Mouse (Mus musculus): ENCODE results near the gene Abcb9. TPM values are rescaled to one million over a fixed set of nuclear protein-coding genes. Genes with fewer than 3 reads are reported as not detected.
"Not testable (repeated sequence)": the region's sequence is repeated elsewhere in the genome, so short reads cannot be mapped to it uniquely, and the experiment has no call there.

Abcb9 gene
- polyA plus RNA-seq, 1 experiment from 2014 or later = 3.7 TPM

DNA sequence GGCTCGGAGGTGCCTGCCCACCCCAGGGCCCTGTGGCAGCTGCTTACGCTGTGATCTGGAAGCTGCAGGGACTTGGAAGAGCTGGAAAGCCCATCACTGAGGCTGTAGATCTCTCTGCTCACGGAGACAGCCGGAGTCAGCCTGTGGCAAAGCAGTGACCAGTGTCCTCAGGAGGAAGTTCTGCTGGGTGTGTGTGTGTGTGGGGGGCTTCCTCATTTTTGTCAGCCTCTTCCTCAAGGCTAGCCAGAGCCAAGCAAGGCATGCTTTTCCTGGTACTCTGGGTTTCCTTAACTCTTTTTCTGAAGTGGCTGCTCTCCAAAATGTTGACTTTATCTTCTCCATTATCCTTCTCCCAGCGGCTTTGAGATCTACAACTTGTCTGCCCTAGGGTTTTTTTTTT, 35.9 kb downstream of the Abcb9 start:
- Histone ChIP-seq H3K9ac (replicated peaks) (peak overlapping the region; percentile 51), H3K27me3 (ENCODE audit: insufficient read depth, low read length) (no peaks in the 10 kb centered on the region), H3K4me2 (ENCODE audit: low read depth, low read length) (peak overlapping the region; percentile 52), H3K9me3 (ENCODE audit: low read length) (peaks cover 4% of the 10 kb centered on the region), H3K27ac (ENCODE audit: low read depth) (peak overlapping the region; percentile 75), H3K4me3 (ENCODE audit: low read depth, low read length) (no peak overlapping the region), H3K4me1 (ENCODE audit: insufficient read depth) (peaks cover 6% of the 10 kb centered on the region; the same call in 1 of the 2 replicates), H3K36me3 (replicated peaks; ENCODE audit: insufficient read depth, low read length) (no peaks in the 10 kb centered on the region)
- DNase-seq = peak; percentile 42
- 43% methylated on average over 5 of the region's 5 CpGs for WGBS (ENCODE audit: insufficient replicate concordance)
- TF ChIP-seq EP300 (IDR thresholded peaks at IDR 0.05; ENCODE audit: low read depth) (no peak), CTCF (IDR thresholded peaks at IDR 0.05; ENCODE audit: low read depth) (no peak)
- ATAC-seq = no peak

DNA sequence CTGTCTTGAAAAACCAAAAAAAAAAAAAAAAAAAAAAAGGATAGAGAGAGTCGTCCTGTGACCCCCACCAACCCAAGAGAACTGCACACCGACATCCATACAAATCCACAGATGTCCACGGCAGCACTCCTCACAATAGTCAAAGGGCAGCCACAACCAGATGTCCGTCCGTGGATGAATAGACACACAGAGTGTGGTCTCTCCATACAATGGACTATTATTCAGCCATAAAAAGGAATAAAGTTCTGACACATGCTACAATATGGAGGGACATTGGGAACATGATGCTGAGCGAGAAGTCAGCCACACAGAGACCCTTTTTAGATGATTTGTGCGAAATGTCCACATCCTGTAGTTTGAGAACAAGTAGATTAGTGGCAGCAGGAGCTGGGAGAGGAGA, 36.8 kb downstream of the Abcb9 start:
- peaks cover 4% of the 10 kb centered on the region for H3K9me3 ChIP-seq (ENCODE audit: low read length)
- H3K4me3 ChIP-seq (ENCODE audit: low read depth, low read length) = no peak overlapping the region
- no peak overlapping the region for H3K9ac ChIP-seq (replicated peaks)
- H3K36me3 ChIP-seq (replicated peaks; ENCODE audit: insufficient read depth, low read length) = no peaks in the 10 kb centered on the region
- TF ChIP-seq CTCF (IDR thresholded peaks at IDR 0.05; ENCODE audit: low read depth) = no peak
- TF ChIP-seq EP300 (IDR thresholded peaks at IDR 0.05; ENCODE audit: low read depth) = no peak
- DNase-seq (no peak), ATAC-seq (no peak)
- H3K4me1 ChIP-seq (ENCODE audit: insufficient read depth) = peaks cover 6% of the 10 kb centered on the region; the same call in 1 of the 2 replicates
- 84% methylated on average over 7 of the region's 7 CpGs for WGBS (ENCODE audit: insufficient replicate concordance)
- no peaks in the 10 kb centered on the region for H3K27me3 ChIP-seq (ENCODE audit: insufficient read depth, low read length)
- no peak overlapping the region for H3K4me2 ChIP-seq (ENCODE audit: low read depth, low read length)
- no peak overlapping the region for H3K27ac ChIP-seq (ENCODE audit: low read depth)

DNA sequence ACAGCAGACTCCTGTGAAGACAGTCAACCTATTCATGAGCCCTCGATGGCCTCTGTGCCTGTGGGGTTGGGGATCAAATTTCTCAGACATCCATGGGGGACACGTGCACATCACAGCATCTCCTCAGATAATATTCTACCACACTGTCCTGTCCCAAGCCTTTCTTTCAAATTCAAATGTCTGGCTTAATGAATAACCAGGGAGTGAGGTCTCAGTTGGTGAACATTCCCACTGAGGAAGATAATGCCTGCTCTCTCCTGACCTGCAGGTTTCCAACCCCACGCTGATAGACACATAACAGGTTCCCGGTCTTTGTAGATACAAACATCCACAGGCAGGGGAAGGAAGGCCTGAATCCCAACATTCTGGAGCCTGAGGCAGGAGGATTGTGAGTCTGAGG, 38.6 kb downstream of the Abcb9 start:
- H3K36me3 ChIP-seq (replicated peaks; ENCODE audit: insufficient read depth, low read length) = no peaks in the 10 kb centered on the region
- DNase-seq (no peak), ATAC-seq (no peak)
- TF ChIP-seq CTCF (IDR thresholded peaks at IDR 0.05; ENCODE audit: low read depth) = no peak
- TF ChIP-seq EP300 (IDR thresholded peaks at IDR 0.05; ENCODE audit: low read depth) = no peak
- H3K27ac ChIP-seq (ENCODE audit: low read depth) = no peak overlapping the region
- no peak overlapping the region for H3K4me3 ChIP-seq (ENCODE audit: low read depth, low read length)
- H3K4me2 ChIP-seq (ENCODE audit: low read depth, low read length) = no peak overlapping the region
- H3K9ac ChIP-seq (replicated peaks) = no peak overlapping the region
- WGBS (ENCODE audit: insufficient replicate concordance) = 53% methylated on average over 4 of the region's 4 CpGs
- no peaks in the 10 kb centered on the region for H3K27me3 ChIP-seq (ENCODE audit: insufficient read depth, low read length)
- peaks cover 15% of the 10 kb centered on the region for H3K4me1 ChIP-seq (ENCODE audit: insufficient read depth)
- peaks cover 4% of the 10 kb centered on the region for H3K9me3 ChIP-seq (ENCODE audit: low read length)

DNA sequence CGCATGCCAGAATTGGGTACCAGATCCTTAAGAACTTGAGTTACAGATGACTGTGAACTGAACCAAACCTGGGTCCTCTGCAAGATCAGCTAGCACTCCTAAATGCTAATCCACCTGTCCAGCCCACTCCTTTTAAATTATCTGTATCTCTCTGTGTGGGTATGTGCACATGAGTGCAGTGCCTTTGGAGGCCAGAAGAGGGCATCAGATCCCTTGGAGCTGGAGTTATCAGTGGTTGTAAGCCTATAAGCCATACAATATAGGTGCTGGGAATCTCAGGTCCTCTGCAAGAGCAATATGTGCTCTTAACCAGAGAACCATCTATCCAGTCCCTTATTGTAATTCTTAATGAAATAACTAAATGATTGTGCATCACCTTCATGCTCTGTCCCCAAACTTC, 39.4 kb downstream of the Abcb9 start:
- Histone ChIP-seq H3K27me3 (ENCODE audit: insufficient read depth, low read length) (no peaks in the 10 kb centered on the region), H3K4me1 (ENCODE audit: insufficient read depth) (peaks cover 22% of the 10 kb centered on the region), H3K4me2 (ENCODE audit: low read depth, low read length) (no peak overlapping the region), H3K9ac (replicated peaks) (no peak overlapping the region), H3K27ac (ENCODE audit: low read depth) (no peak overlapping the region), H3K4me3 (ENCODE audit: low read depth, low read length) (no peak overlapping the region), H3K9me3 (ENCODE audit: low read length) (peaks cover 4% of the 10 kb centered on the region), H3K36me3 (replicated peaks; ENCODE audit: insufficient read depth, low read length) (no peaks in the 10 kb centered on the region)
- ATAC-seq (no peak), DNase-seq (no peak)
- 97% methylated on average over 1 of the region's 1 CpGs for WGBS (ENCODE audit: insufficient replicate concordance)
- TF ChIP-seq EP300 (IDR thresholded peaks at IDR 0.05; ENCODE audit: low read depth) = no peak
- TF ChIP-seq CTCF (IDR thresholded peaks at IDR 0.05; ENCODE audit: low read depth) = peak; percentile 53

DNA sequence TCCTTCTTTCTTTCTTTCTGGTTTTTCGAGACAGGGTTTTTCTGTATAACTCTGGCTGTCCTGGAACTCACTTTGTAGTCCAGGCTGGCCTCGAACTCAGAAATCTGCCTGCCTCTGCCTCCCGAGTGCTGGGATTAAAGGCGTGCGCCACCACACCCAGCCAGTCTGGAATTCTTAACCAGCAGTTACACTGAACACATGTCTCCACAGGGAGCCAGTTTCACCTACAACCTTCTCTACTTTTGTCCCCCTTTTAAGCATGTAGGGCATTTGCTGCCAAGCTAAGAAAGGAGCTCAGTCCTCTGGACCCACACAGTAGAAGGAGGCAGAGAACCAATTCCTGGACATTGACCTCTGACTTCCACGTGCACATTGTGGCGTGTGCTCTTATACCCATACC, 43.0 kb downstream of the Abcb9 start:
- H3K27me3 ChIP-seq (ENCODE audit: insufficient read depth, low read length); ATAC-seq; H3K9me3 ChIP-seq (ENCODE audit: low read length); H3K4me3 ChIP-seq (ENCODE audit: low read depth, low read length); H3K9ac ChIP-seq (replicated peaks); H3K36me3 ChIP-seq (replicated peaks; ENCODE audit: insufficient read depth, low read length); DNase-seq: not testable (repeated sequence)
- Histone ChIP-seq H3K4me1 (ENCODE audit: insufficient read depth) (peaks cover 48% of the 10 kb centered on the region), H3K27ac (ENCODE audit: low read depth) (peak overlapping the region; percentile 91), H3K4me2 (ENCODE audit: low read depth, low read length) (peak overlapping the region; percentile 73; the same call in 1 of the 2 replicates)
- 80% methylated on average over 7 of the region's 7 CpGs for WGBS (ENCODE audit: insufficient replicate concordance)

DNA sequence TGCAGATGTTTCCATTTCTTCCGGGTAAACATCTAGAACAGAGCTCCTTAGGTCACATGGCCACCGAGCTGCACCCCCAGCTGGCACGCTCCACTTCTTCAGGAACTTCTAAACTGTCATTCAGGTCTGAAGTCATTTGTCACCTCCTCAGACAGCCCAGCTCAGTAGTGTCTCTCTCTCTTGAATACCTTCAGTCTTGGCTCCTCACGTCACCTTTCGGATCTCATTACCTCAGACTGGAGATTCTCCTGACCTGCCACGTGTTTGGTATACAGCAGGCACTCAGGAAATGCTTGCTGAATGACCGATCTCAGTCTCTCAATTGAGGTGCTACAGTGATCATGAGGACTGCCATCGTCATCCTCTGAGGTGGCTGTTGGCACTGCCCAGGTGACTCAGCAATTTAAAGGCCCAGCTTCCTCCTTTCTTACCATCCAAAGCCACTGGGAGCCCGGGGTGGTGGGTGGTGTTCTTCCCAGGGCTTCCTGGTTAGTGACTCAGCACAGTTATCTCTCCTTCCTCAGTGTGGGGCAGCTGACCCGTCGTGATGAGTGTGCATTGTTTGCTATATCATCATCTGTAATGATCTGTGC, 43.6 kb downstream of the Abcb9 start:
- H3K9ac ChIP-seq (replicated peaks) = peak overlapping the region; percentile 60
- WGBS (ENCODE audit: insufficient replicate concordance) = 28% methylated on average over 11 of the region's 11 CpGs

More for the DNA sequence above, 43.6 kb downstream of the Abcb9 start:
- Histone ChIP-seq H3K27me3 (ENCODE audit: insufficient read depth, low read length) (no peaks in the 10 kb centered on the region), H3K4me1 (ENCODE audit: insufficient read depth) (peaks cover 54% of the 10 kb centered on the region), H3K27ac (ENCODE audit: low read depth) (peak overlapping the region; percentile 91), H3K9me3 (ENCODE audit: low read length) (peaks cover 4% of the 10 kb centered on the region), H3K36me3 (replicated peaks; ENCODE audit: insufficient read depth, low read length) (no peaks in the 10 kb centered on the region), H3K4me3 (ENCODE audit: low read depth, low read length) (peak overlapping the region; percentile 45), H3K4me2 (ENCODE audit: low read depth, low read length) (peak overlapping the region; percentile 73)
- ATAC-seq (peak; percentile 88), DNase-seq (peak; percentile 81)
- TF ChIP-seq EP300 (IDR thresholded peaks at IDR 0.05; ENCODE audit: low read depth) = peak; percentile 87
- 0 out of 2 replicates have a peak, but pooled peaks have one; percentile 3 for TF ChIP-seq CTCF (IDR thresholded peaks at IDR 0.05; ENCODE audit: low read depth)
